Mouse (Mus musculus) bone marrow macrophage, adult 2 months (primary cell): Measurements from ENCODE around the gene Csnk1g1.

Source experiments
- CTCF ChIP-seq: IDR thresholded peaks from 2 replicates; pipeline ENCODE4 v1.5.1; 2012; ENCODE audit warnings: low read depth, mild to moderate bottlenecking, low read length, moderate library complexity
- POLR2A ChIP-seq: IDR thresholded peaks from 2 replicates; pipeline ENCODE4 v1.6.1; 2012; ENCODE audit warnings: mild to moderate bottlenecking, low read depth, low read length, borderline replicate concordance

- TF ChIP-seq CTCF (no peak), POLR2A (no peak)
Measured at GRCm38 (mm10) chr9:65982841-65983240, 74.1 kb downstream of the Csnk1g1 start.
